Mouse (Mus musculus) embryonic fibroblast, embryonic 13.5 days (primary cell): ENCODE data around the gene Rac1.

Experiments used
- CTCF ChIP-seq: IDR thresholded peaks from 2 replicates; pipeline ENCODE4 v1.5.1; 2011; ENCODE audit warnings: mild to moderate bottlenecking, control low read depth, low read length, moderate library complexity, borderline replicate concordance; ENCODE audit not compliant: insufficient read depth
- POLR2A ChIP-seq: IDR thresholded peaks from 2 replicates; pipeline ENCODE4 v1.6.1; 2011; ENCODE audit warnings: low read depth, mild to moderate bottlenecking, control low read depth, low read length, moderate library complexity

DNA sequence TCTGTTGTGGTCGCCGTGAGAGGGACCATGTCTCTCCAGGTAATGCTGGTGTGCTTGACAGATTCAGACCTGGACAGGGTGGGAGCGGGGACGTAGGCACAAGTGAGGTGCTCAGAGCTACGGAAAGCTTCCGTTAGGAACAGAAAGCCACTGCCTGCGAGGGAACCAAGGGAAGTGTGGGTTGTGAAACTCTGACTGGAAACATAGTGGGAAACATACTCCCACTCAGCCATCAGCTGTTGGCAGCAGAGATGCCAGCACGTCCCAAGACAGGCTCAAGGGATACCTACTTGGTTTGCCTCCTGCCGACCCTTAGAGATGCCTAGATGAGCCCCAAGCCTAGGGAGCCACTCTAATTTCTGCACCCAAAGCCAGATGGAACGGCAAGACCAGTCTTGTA is 40.6 kb downstream of the Rac1 start:
- TF ChIP-seq CTCF: no peak
- no peak for TF ChIP-seq POLR2A
